17 mouse cellular contexts compared by ENCODE assay signal in the genomic region with DNA sequence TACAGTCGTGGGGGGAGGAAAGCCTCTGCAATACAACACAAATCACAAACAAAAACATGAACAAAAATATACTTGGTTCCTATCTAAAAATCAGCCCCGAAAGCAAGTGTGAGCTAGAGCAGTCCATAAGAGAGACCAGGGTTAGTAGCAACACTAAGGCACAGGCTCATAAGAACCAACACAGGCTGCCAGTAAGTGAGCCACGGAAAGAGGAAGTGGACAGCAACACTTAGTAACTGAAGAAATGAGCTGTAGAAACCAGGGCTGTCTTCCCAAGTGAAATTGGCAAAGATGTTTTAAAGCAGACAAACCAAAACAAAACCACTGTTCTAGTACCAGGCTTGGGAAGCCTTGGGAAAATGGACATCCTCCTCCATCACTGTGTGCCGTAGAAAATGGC. TPM values are rescaled to one million over a fixed set of nuclear protein-coding genes. Genes with fewer than 3 reads are reported as not detected.
DNase-seq lines count a peak whose midpoint lies in the region; ATAC-seq lines count a peak whose summit lies in the region.
"Had no signal": no experiment of that assay in that cellular context is flagged by ENCODE, and none has a peak within 500 bp of the region (broad histone marks: within the 10 kb centered on the region; RNA-seq: fewer than 3 reads in every experiment).

No protein-coding gene starts in this region.

- peak; percentile 91 to 94 for ATAC-seq in hematopoietic stem cell, adult 5-6 weeks (replicated peaks in 1 of 2; ENCODE audit: insufficient read depth in 1 of 2, low FRiP score in 2 of 2, low TSS enrichment in 1 of 2, low read depth in 1 of 2, poor library complexity in 2 of 2, severe bottlenecking in 2 of 2)
- ATAC-seq: activated CD4-positive, CD25-positive, alpha-beta regulatory T cell, adult 4 months; forebrain, embryonic 15.5 days; intestine, embryonic 16.5 days; Patski had no signal

- peak; percentile 15 to 20 for DNase-seq in B cell, adult 2 months
- peak; percentile 69 for DNase-seq in MEL-GATA-1-ER (ENCODE audit: extremely low read depth, low read depth)
- no peak for DNase-seq in spleen, postnatal 14 days (ENCODE audit: low spot score in 2 of 2)
- no peak for DNase-seq in right cerebral cortex, postnatal 10 days (ENCODE audit: low spot score in 2 of 2)
- DNase-seq in gastrocnemius, postnatal 10 days = no peak
- no peak for DNase-seq in adrenal gland, adult 18-20 months (ENCODE audit: low spot score in 2 of 2)
- DNase-seq: adrenal gland, adult 2 months; adrenal gland, postnatal 25 days; cerebellum, adult 2 months; cerebellum, postnatal 10 days; embryo, embryonic 11 days; gastrocnemius, postnatal 14 days had no signal

RNA-seq across cellular contexts. Expression of gene Plxna1, which starts 35.5 kb away (rescaled TPM):
- 9.0 and 14.0 TPM in 2 replicates for total RNA-seq in hematopoietic stem cell, adult 5-6 weeks (2017)
- total RNA-seq in gastrocnemius, postnatal 10 days (2021) = 10 to 100 TPM; 44.1 to 54.4 TPM
- total RNA-seq in adrenal gland, adult 18-20 months (2021) = 10 to 100 TPM; 41.0 to 84.6 TPM

Comparison
In these comparisons a context has a peak if more than half of its experiments do, and no peak if none do; other contexts are left out.
1. DNase-seq: peak in B cell, adult 2 months (2 of 2) and MEL-GATA-1-ER (single experiment); none in spleen, postnatal 14 days (0 of 2), right cerebral cortex, postnatal 10 days (0 of 2), gastrocnemius, postnatal 10 days (single experiment) and adrenal gland, adult 18-20 months (0 of 2).